Mouse (Mus musculus) embryonic facial prominence, embryonic 11.5 days (tissue): ENCODE data around the gene Abhd16a. TPM values are rescaled to one million over a fixed set of nuclear protein-coding genes. Genes with fewer than 3 reads are reported as not detected.
A peak's percentile ranks its signal among the peaks of the same experiment; 100 is the strongest.

Source experiments
- ATAC-seq: fragments of 200-750 bp; cut with Nextera tagmentation; replicated peaks from 2 replicates; pipeline ENCODE4 v1.8.0; 2017; ENCODE audit warnings: low read depth; ENCODE audit not compliant: insufficient number of reproducible peaks, low FRiP score, low TSS enrichment
- DNase-seq: peaks from one replicate; pipeline ENCODE4 v3.0.0-alpha.2; 2015; ENCODE audit warnings: low spot score
- H3K27ac ChIP-seq: fragments of 300-500 bp; sonication (generic); replicated peaks from 2 replicates; pipeline ENCODE4 v1.5.1; 2014; ENCODE audit warnings: mild to moderate bottlenecking, low read depth, low read length, control low read depth
- H3K27me3 ChIP-seq: fragments of 300-500 bp; sonication (generic); 2 replicates; pipeline ENCODE4 v1.6.1; 2014; ENCODE audit warnings: mild to moderate bottlenecking, low read length, moderate library complexity, mixed read lengths; ENCODE audit not compliant: control insufficient read depth, insufficient read depth
- H3K36me3 ChIP-seq: fragments of 300-500 bp; sonication (generic); replicated peaks from 2 replicates; pipeline ENCODE4 v1.6.1; 2014; ENCODE audit warnings: low read depth, mild to moderate bottlenecking, low read length, moderate library complexity, mixed read lengths; ENCODE audit not compliant: control insufficient read depth, insufficient read depth
- H3K4me1 ChIP-seq: fragments of 300-500 bp; sonication (generic); 2 replicates; pipeline ENCODE4 v1.6.1; 2014; ENCODE audit warnings: low read length, mixed read lengths; ENCODE audit not compliant: control insufficient read depth, insufficient read depth
- H3K4me2 ChIP-seq: fragments of 300-500 bp; sonication (generic); 2 replicates; pipeline ENCODE4 v1.6.1; 2014; ENCODE audit warnings: low read depth, mild to moderate bottlenecking, control low read depth, low read length, moderate library complexity
- H3K4me3 ChIP-seq: fragments of 300-500 bp; sonication (generic); 2 replicates; pipeline ENCODE4 v1.5.1; 2014; ENCODE audit warnings: low read depth, low read length, control low read depth
- H3K9ac ChIP-seq: fragments of 300-500 bp; sonication (generic); replicated peaks from 2 replicates; pipeline ENCODE4 v1.6.1; 2014; ENCODE audit warnings: mild to moderate bottlenecking, control low read depth, low read length
- H3K9me3 ChIP-seq: fragments of 300-500 bp; sonication (generic); replicated peaks from 2 replicates; pipeline ENCODE4 v1.6.1; 2016; ENCODE audit warnings: mild to moderate bottlenecking, low read length, inconsistent platforms, mixed read lengths; ENCODE audit not compliant: control insufficient read depth
- WGBS: fragments of 180-500 bp; shearing (Covaris S2); extraction: QIAGEN DNeasy Blood & Tissue Kit; methylation state at CpG from one replicate; pipeline ENCODE4 v1.1.7; 2014; 5-methylcytosine and 5-hydroxymethylcytosine counted together
- polyA plus RNA-seq: library from polyadenylated mRNA; unstranded; fragments of >200 nt; fragmentation: Nextera tagmentation; extraction: Ambion mirVana; gene quantifications from 2 replicates; pipeline ENCODE4 v1.2.1, GENCODE M21; 2014

The Abhd16a gene
- polyA plus RNA-seq, 1 experiment from 2014 or later: 38.5 TPM

DNA sequence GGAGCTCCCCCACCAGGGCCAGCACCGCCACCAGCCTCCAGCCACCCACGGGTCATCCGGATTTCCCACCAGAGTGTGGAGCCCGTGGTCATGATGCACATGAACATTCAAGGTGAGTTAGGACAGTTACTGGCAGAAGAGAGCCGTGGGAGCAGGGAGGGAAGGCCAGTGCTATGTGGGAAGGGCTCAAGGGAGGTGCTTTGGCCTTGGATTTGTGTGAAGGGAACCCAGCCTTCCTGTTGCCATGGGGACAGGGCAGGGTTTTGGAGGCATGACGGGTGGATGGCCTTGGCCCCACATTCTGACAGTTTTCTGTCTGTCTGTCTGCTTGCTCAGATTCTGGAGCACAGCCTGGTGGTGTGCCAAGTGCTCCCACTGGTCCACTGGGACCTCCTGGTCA, 52.9 kb downstream of the Abhd16a start:
- Histone ChIP-seq H3K4me1 (no peaks in the 10 kb centered on the region), H3K27me3 (no peaks in the 10 kb centered on the region), H3K9ac (no peak overlapping the region), H3K9me3 (no peaks in the 10 kb centered on the region), H3K4me2 (no peak overlapping the region), H3K27ac (no peak overlapping the region), H3K4me3 (no peak overlapping the region), H3K36me3 (peaks cover 62% of the 10 kb centered on the region)
- WGBS: 90% methylated on average over 6 of the region's 6 CpGs
- ATAC-seq (no peak), DNase-seq (no peak)

- no peak for DNase-seq
- WGBS: 92% methylated on average over 5 of the region's 5 CpGs
Measured at GRCm38 (mm10) chr17:35146139-35146538, 57.1 kb downstream of the Abhd16a start.

DNA sequence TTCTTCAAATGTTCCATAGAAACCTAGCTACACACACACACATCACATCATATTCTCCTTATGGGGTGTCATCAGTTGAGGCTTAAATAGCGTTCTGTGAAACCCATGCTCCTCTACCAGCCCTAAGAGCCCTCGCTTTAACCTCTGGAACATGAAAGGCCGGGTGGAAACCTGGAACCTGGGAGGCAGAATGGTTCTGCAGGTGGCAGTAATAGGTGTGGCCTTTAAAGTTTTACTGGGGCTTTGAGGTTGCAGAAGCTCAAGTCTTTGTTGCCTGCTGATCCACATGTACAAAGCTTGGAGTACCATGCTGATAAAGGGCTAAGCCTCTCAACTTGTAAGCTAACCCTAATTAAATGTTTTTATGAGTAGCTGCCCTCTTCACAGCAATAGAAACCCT, 58.3 kb downstream of the Abhd16a start:
- no peak overlapping the region for H3K9ac ChIP-seq
- H3K4me1 ChIP-seq: no peaks in the 10 kb centered on the region
- no peaks in the 10 kb centered on the region for H3K27me3 ChIP-seq
- ATAC-seq (no peak), DNase-seq (no peak)
- WGBS: 55% methylated on average over 3 of the region's 3 CpGs
- no peak overlapping the region for H3K27ac ChIP-seq
- no peak overlapping the region for H3K4me3 ChIP-seq
- H3K36me3 ChIP-seq: peaks cover 67% of the 10 kb centered on the region
- H3K9me3 ChIP-seq: no peaks in the 10 kb centered on the region
- no peak overlapping the region for H3K4me2 ChIP-seq

More at GRCm38 (mm10) chr17:35146139-35146538, 57.1 kb downstream of the Abhd16a start:
- no peaks in the 10 kb centered on the region for H3K27me3 ChIP-seq
- no peak overlapping the region for H3K4me2 ChIP-seq
- H3K4me3 ChIP-seq: no peak overlapping the region
- H3K27ac ChIP-seq: no peak overlapping the region
- no peak for ATAC-seq
- H3K4me1 ChIP-seq: no peaks in the 10 kb centered on the region
- no peak overlapping the region for H3K9ac ChIP-seq
- no peaks in the 10 kb centered on the region for H3K9me3 ChIP-seq
- H3K36me3 ChIP-seq: peaks cover 70% of the 10 kb centered on the region

DNA sequence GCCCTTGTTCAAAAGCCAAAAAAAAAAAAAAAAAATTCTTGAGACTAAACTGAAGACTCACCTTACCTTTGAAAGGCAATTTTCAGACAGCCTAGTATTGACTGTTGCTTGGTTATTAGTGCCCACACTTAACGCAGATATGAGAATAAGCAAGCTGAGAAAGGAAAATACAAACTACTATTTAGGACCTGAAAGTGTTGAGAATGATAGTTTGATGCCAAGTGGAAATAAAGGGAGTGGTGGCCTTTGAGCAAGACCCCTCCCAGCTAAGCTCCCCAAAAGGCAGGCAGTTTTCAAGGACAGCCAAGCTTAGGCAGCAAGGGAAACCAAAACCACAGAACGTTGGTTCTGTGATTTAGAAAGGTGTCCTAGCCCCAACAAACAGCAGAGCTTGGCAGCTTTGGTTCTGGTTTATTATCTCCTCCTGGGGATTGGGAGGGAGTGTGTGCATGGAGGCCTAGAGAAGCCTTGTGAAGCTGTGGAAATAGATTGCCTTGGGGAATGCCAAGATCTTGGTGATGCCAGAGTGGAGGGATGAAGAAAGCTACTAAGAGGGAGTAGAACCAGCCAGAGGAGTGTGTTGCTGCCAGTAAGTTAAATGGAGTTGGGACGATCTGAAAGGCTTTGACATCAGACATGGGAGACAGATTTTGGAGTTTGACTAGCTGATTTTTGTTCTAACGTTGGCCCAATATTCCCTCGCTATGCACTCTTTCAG, 59.0 kb downstream of the Abhd16a start:
- H3K4me3 ChIP-seq: no peak overlapping the region
- DNase-seq (peak; percentile 22), ATAC-seq (no peak)
- H3K9me3 ChIP-seq: no peaks in the 10 kb centered on the region
- peaks cover 64% of the 10 kb centered on the region for H3K36me3 ChIP-seq
- no peak overlapping the region for H3K27ac ChIP-seq
- H3K4me1 ChIP-seq: no peaks in the 10 kb centered on the region
- WGBS: 69% methylated on average over 5 of the region's 5 CpGs
- no peaks in the 10 kb centered on the region for H3K27me3 ChIP-seq
- H3K4me2 ChIP-seq: no peak overlapping the region
- no peak overlapping the region for H3K9ac ChIP-seq

GRCm38 (mm10) chr17:35152121-35152520, 63.1 kb downstream of the Abhd16a start:
- Histone ChIP-seq H3K4me3 (no peak overlapping the region), H3K36me3 (peaks cover 73% of the 10 kb centered on the region), H3K27ac (no peak overlapping the region), H3K9ac (no peak overlapping the region), H3K9me3 (no peaks in the 10 kb centered on the region), H3K4me1 (0 out of 2 replicates have a peak, but pooled peaks cover 3% of the 10 kb centered on the region), H3K27me3 (no peaks in the 10 kb centered on the region), H3K4me2 (no peak overlapping the region)
- no peak for ATAC-seq
- WGBS: 97% methylated on average over 4 of the region's 4 CpGs
- no peak for DNase-seq

Other genes with a start within 250 kb of the Abhd16a start
- 27.1 and 31.9 TPM in 2 replicates for gene Skiv2l, start 239.1 kb upstream of the Abhd16a start, polyA plus RNA-seq
- gene Nelfe, start 238.9 kb upstream of the Abhd16a start, polyA plus RNA-seq: 128 and 130 TPM in 2 replicates
- 1.2 and 2.0 TPM in 2 replicates for gene Cfb, start 226.7 kb upstream of the Abhd16a start, polyA plus RNA-seq
- 1.6 and 2.0 TPM in 2 replicates for gene Zbtb12, start 209.8 kb upstream of the Abhd16a start, polyA plus RNA-seq
- gene Gm20547, start 207.2 kb upstream of the Abhd16a start, polyA plus RNA-seq: not detected in 2 replicates
- gene C2, start 191.0 kb upstream of the Abhd16a start, polyA plus RNA-seq: 0.81 and 1.6 TPM in 2 replicates
- gene Ehmt2, start 190.8 kb upstream of the Abhd16a start, polyA plus RNA-seq: 59.3 and 60.6 TPM in 2 replicates
- 0.08 and 0.11 TPM in 2 replicates for gene Slc44a4, start 174.8 kb upstream of the Abhd16a start, polyA plus RNA-seq
- 10.9 and 13.1 TPM in 2 replicates for gene Neu1, start 158.0 kb upstream of the Abhd16a start, polyA plus RNA-seq
- gene Hspa1b, start 130.0 kb upstream of the Abhd16a start, polyA plus RNA-seq: 0.21 and 0.49 TPM in 2 replicates
- gene Gm20481, start 119.4 kb upstream of the Abhd16a start, polyA plus RNA-seq: not detected in 2 replicates
- gene Hspa1a, start 117.1 kb upstream of the Abhd16a start, polyA plus RNA-seq: 1.7 and 1.8 TPM in 2 replicates
- gene Hspa1l, start 116.6 kb upstream of the Abhd16a start, polyA plus RNA-seq: 1.5 and 2.0 TPM in 2 replicates
- gene Lsm2, start 107.4 kb upstream of the Abhd16a start, polyA plus RNA-seq: 219 and 241 TPM in 2 replicates
- gene Vars, start 88.3 kb upstream of the Abhd16a start, polyA plus RNA-seq: 73.9 and 85.2 TPM in 2 replicates
- gene Vwa7, start 72.7 kb upstream of the Abhd16a start, polyA plus RNA-seq: 0.10 and 0.17 TPM in 2 replicates
- gene Sapcd1, start 61.2 kb upstream of the Abhd16a start, polyA plus RNA-seq: 3.5 and 7.5 TPM in 2 replicates
- 3.0 and 3.2 TPM in 2 replicates for gene Msh5, start 42.5 kb upstream of the Abhd16a start, polyA plus RNA-seq
- gene Clic1, start 39.3 kb upstream of the Abhd16a start, polyA plus RNA-seq: 73.9 and 84.2 TPM in 2 replicates
- 543 and 586 TPM in 2 replicates for gene Ddah2, start 30.2 kb upstream of the Abhd16a start, polyA plus RNA-seq
- 0.33 TPM in 1 of 2 replicates, not detected in the other for gene Ly6g6c, start 23.9 kb upstream of the Abhd16a start, polyA plus RNA-seq
- gene Mpig6b, start 23.1 kb upstream of the Abhd16a start, polyA plus RNA-seq: 0.74 and 1.2 TPM in 2 replicates
- 0.66 and 1.1 TPM in 2 replicates for gene Ly6g6e, start 12.4 kb upstream of the Abhd16a start, polyA plus RNA-seq
- 0.92 TPM in 1 of 2 replicates, not detected in the other for gene Ly6g6d, start 11.2 kb upstream of the Abhd16a start, polyA plus RNA-seq
- gene Ly6g6f, start 3.7 kb upstream of the Abhd16a start, polyA plus RNA-seq: 0.36 and 0.43 TPM in 2 replicates
- not detected in 2 replicates for gene Ly6g5c, start 19.0 kb downstream of the Abhd16a start, polyA plus RNA-seq
- 0.53 and 1.1 TPM in 2 replicates for gene Ly6g5b, start 26.2 kb downstream of the Abhd16a start, polyA plus RNA-seq
- gene Gpank1, start 32.2 kb downstream of the Abhd16a start, polyA plus RNA-seq: 24.6 and 26.4 TPM in 2 replicates
- 273 and 294 TPM in 2 replicates for gene Csnk2b, start 32.8 kb downstream of the Abhd16a start, polyA plus RNA-seq
- gene D17H6S53E, start 37.1 kb downstream of the Abhd16a start, polyA plus RNA-seq: 6.9 and 7.4 TPM in 2 replicates
- gene Apom, start 42.8 kb downstream of the Abhd16a start, polyA plus RNA-seq: 0.49 and 0.64 TPM in 2 replicates
- 87.8 and 101 TPM in 2 replicates for gene Bag6, start 45.9 kb downstream of the Abhd16a start, polyA plus RNA-seq
- gene Prrc2a, start 75.6 kb downstream of the Abhd16a start, polyA plus RNA-seq: 131 and 144 TPM in 2 replicates
- gene Aif1, start 86.8 kb downstream of the Abhd16a start, polyA plus RNA-seq: 6.1 and 7.9 TPM in 2 replicates
- 3.8 and 6.1 TPM in 2 replicates for gene Lst1, start 99.2 kb downstream of the Abhd16a start, polyA plus RNA-seq
- 0.32 and 0.48 TPM in 2 replicates for gene Ltb, start 105.2 kb downstream of the Abhd16a start, polyA plus RNA-seq
- gene Tnf, start 112.7 kb downstream of the Abhd16a start, polyA plus RNA-seq: not detected in 2 replicates
- not detected in 2 replicates for gene Lta, start 116.1 kb downstream of the Abhd16a start, polyA plus RNA-seq
- not detected in 2 replicates for gene Gm16181, start 131.6 kb downstream of the Abhd16a start, polyA plus RNA-seq
- 6.2 and 7.9 TPM in 2 replicates for gene Atp6v1g2, start 144.4 kb downstream of the Abhd16a start, polyA plus RNA-seq
- 3.1 and 4.0 TPM in 2 replicates for gene Nfkbil1, start 146.5 kb downstream of the Abhd16a start, polyA plus RNA-seq
- gene Ddx39b, start 152.5 kb downstream of the Abhd16a start, polyA plus RNA-seq: 664 and 669 TPM in 2 replicates
- 18.8 and 24.0 TPM in 2 replicates for gene H2-D1, start 173.5 kb downstream of the Abhd16a start, polyA plus RNA-seq
- gene H2-Q1, start 231.1 kb downstream of the Abhd16a start, polyA plus RNA-seq: 0.08 TPM in 1 of 2 replicates, not detected in the other